Mouse (Mus musculus) olfactory bulb, adult 2 months (tissue): ENCODE data around the gene C3.
A peak's percentile ranks its signal among the peaks of the same experiment; 100 is the strongest.

ENCODE experiments used
- CTCF ChIP-seq: fragments of 200-500 bp; IDR thresholded peaks from 2 replicates; pipeline ENCODE4 v1.5.1; 2012; ENCODE audit warnings: low read depth, mild to moderate bottlenecking, low read length, moderate library complexity; ENCODE audit not compliant: insufficient read depth
- POLR2A ChIP-seq: fragments of 200-500 bp; IDR thresholded peaks from 2 replicates; pipeline ENCODE4 v1.6.1; 2012; ENCODE audit warnings: mild to moderate bottlenecking, low read depth, low read length, moderate library complexity; ENCODE audit not compliant: insufficient read depth

DNA sequence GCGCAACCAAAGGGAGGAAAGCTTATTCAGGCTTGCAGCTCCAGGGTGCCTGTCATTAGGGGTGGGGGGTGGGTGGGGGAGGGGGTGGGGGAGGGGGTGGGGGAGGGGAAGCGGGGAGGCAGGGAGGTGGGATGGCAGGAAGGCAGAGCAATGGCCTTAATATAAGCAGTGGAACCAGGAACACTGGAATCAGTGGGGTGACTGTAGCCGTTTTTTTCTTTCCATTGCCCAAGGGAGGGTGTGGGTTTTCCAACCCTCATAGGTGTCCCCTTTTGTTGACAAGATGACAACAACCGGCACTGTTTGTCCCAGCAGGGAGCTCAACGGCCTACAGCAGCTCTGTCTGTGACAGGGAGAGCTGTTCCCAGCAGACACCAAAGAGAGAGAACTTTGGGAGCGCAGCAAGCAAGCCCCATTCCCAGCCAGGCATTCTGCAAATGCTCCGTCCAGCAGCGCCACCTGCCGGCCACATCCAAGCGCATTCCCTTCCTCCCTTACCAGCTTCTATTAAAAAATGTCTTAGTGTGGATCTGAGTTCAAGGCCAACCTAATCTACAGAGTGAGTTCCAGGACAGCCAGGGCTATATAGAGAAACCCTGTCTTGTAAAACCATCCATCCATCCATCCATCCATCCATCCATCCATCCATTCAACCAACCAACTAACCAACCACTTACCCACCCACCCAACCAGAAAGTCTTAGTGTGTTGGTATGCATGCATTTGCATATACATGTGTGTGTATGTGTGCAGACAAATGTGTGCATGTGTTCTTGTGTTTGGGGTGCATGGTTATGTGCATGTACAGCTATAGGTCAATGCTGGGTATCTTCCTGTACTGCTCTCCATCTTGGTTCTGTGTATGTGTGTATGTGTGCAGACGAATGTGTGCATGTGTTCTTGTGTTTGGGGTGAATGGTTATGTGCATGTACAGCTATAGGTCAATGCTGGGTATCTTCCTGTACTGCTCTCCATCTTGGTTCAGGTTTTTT is 60.8 kb downstream of the C3 start:
- peak; percentile 90 for TF ChIP-seq CTCF
- no peak for TF ChIP-seq POLR2A
